Mouse (Mus musculus): ENCODE data around the gene Spop. TPM values are rescaled to one million over a fixed set of nuclear protein-coding genes. Genes with fewer than 3 reads are reported as not detected.
"Not testable (repeated sequence)": the region's sequence is repeated elsewhere in the genome, so short reads cannot be mapped to it uniquely, and the experiment has no call there.

Gene Spop
- polyA plus RNA-seq, 2 experiments from 2014 or later: 176 to 230 TPM

DNA sequence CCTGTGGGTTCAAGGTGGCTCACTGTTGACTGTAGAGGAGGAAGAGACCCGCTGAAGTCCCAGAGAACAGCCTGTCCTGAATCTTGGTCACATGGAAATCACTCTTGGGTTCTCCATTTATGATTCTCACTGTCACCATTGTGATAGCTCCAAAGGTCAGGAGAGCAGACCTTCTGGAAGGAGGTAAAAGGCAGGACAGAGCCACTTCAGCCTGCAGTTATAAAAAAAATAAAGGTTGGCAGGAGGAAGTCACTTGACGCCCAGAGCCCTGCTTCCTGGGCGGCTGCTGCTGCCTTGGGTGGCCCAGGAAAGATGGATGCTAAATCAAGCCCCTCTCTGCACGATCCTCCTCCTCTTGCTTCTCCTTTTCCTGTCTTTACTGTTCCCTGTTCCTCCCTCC lies 86.5 kb downstream of the Spop start:
- ATAC-seq: no peak

DNA sequence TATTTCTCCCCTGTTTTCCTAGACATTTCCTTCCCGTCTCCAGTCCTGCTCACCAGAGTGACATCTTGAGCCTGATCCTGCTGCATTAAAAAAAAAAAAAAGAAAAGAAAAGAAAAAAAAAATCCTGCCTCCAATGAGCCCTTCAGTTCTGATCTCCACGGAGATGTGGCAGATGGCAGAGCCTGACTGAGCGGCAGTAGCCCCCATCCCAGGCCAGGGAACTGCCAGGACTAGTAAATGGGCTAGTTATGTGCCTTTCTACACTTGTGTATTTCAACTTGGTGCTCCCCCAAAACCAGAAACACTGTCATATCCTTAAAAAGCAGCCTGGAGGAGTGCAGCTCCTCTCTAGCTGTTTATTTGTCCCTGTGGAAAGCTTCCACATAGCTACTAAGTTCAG lies 87.0 kb downstream of the Spop start:
- ATAC-seq: no peak

DNA sequence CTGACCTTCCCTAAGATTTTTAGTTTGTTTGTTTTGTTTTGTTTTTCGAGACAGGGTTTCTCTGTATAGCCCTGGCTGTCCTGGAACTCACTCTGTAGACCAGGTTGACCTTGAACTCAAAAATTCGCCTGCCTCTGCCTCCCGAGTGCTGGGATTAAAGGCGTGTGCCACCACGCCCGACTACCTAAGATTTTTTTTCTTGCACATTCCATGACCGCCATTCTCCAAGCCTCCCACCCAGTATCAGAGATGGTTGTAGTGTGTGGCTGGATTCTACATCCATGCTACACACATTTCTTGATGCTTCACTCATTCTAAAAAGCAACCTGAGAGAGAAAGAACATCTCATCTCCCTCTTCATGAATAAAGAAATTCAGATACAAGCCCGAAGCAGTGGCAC lies 87.9 kb downstream of the Spop start:
- not testable (repeated sequence) for ATAC-seq

DNA sequence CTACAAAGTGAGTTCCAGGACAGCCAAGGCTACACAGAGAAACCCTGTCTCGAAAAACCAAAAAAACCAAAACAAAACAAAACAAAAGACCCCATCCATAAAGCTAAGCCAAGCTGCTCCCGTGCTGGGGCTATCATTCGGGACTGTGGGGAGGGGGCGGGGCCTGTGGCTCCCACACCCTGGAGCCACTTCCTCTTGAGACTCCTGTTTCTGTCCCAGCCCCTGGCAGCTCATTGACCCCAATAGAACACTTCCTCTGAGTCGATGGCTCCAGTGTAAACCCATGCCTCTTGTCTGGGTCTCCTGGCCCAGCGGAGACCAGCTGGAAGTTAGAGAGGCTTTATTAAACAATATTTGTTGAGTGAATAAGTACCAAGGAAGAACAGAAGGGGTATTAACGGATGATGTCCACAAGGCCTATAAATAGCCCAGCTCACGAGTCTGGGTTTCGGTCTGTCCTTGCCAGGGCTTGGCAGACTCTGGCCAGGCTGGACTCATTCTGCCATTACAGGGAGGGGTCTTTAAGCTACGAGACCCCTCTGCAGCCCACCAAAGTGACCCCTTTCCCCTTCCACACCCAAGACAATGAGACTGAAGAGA lies 89.8 kb downstream of the Spop start:
- ATAC-seq: no peak

DNA sequence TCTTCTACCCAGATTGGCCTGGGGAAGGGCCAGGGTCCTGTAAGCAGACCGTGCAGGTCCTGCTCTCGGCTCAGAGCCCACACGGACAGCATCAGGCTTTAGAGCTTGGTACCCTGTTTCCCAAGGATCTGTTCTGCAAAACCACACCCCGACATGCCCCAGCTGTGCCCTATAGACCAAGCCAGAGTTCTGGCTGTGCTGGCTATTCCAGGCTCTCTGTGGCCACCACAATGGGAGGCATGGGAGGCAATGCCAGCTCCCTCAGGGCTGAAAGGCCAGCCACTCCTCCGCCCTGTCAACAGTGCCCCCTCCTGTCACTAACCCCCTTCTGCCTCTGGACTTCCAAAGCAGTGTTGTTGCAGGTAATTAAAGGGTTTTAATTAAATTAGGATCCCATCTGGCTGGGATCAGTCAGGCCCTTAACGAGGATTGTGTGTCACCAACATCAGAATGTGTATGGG lies 90.4 kb downstream of the Spop start:
- no peak for ATAC-seq

DNA sequence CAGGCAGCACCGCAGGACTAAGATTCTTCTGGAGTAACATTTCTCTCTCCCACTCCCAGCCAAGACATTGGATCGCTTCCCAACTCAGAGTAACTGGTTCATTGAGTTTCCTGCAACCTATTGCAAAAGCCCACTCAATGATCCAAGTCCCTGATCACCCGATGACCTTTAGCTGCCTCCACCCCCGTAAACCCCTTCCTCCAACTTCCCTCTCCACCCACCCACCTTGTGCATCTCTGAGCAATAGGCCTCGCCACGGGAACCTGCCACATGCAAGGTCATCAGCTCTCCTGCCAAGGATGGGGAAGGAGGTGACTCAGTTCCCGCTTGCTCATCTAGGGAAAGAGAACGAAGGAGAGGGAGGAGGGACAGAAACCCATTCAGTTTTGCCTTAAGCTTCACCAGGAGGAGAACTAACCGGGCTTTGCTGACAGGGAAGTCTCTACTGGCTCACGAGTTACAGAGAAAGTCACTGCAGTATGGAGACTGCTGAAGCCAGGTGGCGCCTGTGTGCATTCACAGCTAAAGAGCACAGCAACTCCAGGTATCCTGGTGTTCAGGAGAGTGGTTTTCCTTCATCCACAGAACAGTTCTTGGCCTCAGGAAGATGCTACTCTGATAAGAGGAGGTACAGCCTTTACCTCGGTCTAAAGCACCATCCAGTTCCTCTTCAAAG lies 93.3 kb downstream of the Spop start:
- no peak for ATAC-seq

DNA sequence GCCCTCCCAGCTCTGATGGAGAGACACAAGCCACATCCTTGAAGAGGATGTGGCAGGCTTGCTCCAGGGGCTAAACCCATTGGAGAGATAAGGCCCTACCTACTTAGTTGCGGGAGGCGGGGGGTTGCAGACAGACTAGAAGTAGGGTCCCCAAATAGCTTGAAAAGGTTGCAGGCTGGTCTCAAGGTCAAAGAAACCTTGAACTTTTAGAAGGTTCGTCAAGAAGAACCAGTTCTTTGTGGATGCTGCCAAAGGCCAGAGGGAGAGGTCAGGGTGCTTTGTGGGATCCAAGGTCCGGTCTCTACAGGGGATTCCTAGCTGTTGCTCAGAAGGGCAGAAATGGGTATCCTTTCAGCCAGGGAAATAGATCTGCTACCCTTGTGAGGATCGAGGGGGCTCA lies 93.9 kb downstream of the Spop start:
- ATAC-seq: no peak

DNA sequence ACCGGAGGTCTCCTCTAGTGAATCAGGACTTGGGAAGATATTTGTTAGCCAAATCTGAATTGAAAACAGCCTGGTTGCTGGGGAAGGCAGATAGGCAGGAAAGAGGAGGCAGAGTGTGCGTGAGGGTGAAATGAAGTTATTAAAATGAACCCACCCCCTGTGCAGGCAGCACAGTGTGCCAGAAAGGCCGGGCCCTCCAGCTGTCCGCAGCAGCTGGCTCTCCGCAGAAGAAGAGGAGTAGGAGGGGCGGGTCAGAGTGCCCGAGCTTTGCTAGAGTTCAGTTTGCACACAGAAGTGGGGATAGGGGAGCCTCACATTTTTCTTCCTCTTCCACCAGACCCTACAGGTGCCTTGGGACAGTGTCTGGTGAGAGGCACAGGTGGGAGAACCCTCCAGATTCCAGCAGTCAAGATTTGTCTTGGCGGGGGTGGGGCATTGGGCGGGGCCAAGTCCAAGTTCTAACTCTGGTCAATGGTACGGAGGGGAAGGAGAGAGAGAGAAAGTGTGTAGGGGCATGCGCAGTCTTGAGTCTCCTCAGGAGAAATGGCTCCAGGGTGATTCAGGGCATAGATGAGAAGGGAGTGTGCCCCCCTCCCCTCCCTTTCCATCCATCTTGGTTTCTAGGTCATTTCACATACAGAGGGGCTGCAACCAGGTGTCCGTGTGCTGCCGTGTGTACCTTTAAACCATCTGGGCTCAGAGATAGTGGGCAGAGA lies 94.5 kb downstream of the Spop start:
- ATAC-seq: no peak

DNA sequence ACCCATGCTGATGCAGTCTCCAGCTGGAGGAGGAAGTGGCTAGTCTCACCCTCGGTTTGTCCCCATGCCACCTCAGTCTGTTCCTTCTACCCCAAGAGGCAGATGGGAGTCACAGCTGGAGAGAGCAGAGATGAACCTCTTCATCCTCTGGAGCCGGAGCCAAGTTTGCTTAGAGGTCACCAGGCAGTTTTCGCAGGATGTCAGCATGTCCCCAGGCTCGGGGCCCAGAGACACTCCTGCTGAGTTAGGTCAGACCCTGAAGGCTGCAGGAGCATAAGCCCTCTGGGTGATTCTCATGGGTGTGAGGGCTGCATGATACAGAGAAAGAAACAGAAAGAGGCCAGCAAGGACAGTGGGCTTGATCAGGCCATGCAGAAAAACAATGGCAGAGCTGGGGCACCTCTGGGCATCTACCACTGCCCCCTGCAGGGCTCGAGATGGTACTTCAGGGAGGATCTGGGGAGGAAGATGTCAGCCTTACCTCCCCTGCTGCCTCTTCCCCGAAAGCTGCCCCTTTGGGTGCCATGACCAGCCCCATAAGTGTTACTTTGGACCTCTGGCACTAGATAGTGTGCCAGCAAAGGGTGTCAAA lies 95.3 kb downstream of the Spop start:
- no peak for ATAC-seq

DNA sequence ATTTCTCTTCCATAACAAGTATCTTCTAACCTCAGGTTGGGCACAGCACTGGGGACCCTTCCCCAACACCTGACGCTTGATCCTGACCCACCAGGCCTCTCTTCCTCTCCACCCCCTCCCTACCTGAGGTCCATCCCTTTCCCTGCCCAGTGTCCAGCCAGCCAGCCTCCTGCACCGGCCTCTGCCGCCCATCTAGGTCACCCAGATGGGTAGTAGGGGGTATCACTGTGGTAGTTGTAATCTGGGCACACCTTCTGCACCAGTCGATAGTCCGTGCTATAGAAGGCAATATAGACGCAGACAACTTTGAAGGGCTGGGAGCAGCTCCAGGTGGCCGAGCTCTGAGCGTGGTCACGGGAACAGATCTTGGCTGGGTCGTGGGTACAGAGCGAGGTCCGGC lies 96.8 kb downstream of the Spop start:
- ATAC-seq: no peak

DNA sequence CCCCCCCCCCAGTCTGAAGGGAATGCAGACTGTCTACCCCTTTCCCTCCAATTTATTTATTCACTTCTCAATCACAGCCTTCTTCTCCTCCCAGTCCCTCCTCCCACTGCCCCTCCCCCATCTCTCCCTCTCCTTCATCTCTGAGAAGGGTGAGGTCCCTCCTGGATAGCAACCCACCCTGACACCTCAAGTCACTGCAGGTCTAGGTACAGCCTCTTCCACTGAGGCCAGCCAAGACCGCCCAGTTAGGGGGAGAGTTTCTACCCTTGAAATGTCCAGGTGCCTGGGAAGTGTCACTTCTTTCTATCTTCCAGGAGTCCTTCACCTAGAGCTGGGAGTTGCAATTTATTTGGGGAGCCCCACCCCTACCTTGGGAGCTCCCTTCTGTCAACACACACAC lies 98.0 kb downstream of the Spop start:
- ATAC-seq: no peak

DNA sequence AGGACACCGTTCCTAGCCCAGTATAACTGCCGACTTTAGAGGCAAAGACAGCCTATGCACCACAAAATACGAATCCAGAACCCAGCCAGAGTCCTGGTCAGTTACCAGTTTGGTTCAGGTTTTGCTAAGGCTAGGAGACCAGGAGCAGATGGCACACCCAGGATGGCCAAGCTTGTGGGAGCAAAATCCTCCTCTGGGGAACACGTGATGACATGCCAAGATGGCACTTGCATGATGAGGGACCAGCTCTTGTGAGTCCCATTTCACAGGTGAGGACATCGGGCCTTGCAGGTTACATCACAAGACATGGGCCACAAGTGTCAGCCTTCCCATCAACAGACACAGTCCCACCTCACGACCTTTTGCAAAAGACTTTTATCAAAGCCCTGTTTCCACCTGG lies 98.5 kb downstream of the Spop start:
- no peak for ATAC-seq

DNA sequence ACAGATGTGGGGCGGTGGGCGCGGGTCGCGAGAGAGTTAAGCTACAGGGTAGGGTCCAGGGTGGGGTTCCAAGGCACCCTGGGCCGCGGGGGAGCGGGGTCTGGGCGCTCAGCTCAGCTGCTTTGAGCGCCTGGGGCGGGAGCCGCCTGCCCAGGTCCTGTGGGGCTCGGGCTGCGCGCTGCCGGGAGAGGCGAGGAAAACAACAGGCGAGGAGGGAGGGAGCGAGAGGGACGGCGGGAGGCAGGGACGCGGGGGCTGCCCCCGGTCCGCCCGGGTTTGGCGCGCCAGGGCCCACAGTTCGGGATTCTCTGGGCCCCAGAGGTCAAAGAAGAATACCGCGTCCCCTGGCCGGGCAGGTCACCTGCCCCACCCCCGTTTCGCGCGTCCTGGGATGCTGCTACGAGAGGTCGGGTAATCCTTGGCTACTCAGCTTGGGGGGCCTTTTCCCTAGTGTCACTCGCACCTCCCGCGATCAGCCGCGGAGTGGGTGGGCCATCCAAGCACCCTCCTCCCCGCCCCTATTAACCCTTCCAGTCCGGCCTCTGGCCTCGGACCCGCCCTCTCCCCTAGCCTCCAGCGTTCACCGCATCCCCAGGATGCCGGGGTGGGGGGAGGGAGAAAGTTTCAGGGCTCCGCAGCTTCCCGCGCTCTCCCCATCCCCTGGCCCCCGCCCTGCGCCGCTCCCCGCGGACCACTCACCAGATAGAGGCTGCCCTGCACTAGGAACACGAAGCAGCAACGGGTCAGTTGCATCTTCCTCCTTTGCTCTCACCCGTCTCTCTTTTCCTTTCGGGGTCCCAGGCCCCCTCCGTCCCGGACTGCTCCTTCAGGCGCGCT lies 99.8 kb downstream of the Spop start:
- ATAC-seq: no peak

DNA sequence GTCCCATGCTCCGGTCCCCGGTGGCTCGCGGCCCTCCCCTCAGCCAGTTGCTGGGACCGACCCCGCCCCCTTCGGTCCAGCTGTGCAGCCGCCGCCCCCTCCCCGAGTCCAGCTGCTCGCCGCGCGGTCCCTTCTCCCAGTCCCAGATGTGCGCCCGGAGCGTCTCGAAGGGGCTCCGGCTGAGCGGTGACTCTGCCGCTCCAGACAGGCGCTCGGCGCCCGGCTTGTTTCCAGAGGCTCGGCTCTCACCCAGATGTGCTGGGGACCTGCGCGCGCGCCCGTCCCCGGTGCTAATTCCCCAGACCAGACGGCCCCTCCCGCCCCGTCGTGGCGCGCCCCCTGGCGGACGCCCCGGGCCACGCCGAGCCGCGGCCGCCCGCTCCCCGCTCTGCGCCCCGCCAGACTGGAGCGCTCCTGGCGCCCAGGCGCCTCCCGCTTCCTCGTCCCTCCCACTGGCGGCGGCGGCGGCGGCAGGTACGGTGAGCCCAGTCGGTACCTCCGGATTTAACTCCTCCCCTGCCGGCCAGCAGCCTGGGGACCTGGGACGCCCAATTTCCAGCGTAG lies 100.5 kb downstream of the Spop start, which contains the start of gene Nxph3:
Gene Nxph3, minus strand, starts transcription at position 273 of the 564 bp plus-strand sequence.
- ATAC-seq: peak; percentile 54

DNA sequence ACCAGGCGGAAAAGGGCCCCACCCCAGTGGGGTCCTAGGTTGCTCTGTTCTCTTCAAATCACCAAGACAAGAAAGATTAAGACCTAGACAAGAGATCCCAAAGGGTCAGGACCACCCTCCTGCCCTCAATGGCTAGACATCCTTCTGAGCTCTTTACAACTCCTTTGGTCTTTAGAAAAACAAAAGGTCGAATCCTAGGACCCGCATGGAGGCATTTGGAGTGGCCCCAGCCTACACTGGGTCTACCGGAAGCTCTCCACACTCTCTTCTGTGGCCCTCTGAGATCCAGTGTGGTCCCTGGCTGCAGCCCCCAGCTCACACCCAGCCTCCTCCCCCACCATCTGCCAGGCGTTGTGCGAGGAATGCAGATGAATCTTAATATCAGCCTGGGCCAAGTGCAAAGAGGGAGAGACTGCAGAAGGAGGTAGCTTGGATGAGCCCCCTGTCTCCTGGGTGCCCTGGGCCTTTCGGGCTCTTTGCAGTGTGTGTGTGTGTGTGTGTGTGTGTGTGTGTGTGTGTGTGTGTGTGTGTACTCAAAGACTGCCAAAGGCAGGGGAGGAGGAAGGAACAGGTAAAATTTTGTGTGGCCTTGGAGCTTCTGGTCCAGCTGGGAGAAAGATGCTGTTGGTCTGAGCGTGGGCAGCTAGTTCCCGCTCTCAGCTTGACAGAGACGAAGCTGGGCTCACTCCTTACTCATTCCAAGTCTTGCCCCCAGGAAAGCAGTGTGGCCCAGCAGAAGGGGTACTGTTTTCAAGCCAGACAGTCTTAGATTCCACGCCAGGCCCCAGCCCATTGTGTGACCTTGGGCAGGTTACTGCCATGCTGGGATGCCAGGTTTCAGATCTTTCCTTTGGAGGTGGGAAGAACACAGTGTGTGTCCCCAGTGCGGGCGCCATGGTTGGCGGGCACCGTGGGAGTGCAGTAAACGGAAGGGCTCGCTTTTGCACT lies 101.8 kb downstream of the Spop start:
- ATAC-seq: no peak

DNA sequence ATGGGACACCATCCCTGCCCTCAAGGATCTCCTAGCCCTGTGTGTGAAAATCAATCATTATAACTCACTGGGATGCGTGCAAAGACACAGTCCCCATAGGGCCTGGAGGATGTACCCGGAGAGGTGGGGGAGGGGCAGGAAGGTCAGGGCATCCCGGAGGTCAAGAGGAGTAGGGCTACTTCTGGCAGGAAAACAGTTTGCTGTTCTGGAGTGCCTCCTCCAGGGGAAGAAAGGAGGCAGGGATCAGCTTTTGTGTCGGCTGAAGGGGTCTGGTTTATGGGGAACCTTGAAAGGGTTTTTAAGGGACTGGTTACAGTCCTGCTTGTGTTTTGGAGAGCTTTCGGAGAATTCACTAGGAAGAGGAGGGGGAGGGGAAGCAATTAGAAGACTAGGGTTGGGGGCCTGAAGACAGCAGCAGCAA lies 102.6 kb downstream of the Spop start:
- ATAC-seq: no peak

DNA sequence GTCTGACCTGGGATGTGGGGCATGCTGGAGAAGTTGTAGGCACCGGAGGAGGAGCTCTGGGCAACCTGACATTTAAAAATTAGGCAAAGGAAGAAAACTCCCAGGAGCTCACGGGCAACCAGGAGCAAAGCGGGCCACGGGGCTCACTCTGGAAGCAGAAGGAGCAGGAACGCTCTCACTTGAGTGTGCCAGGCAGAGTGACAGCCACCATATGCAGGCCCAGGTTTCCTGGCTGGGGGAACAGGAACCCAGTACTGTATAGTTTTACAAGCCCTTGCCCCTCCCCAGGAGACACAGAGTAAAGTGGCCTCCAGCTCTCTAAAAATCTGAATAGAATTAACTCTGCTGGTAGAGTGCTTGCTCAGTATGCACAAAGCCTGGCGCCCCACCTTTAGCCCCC lies 103.3 kb downstream of the Spop start:
- ATAC-seq: no peak

DNA sequence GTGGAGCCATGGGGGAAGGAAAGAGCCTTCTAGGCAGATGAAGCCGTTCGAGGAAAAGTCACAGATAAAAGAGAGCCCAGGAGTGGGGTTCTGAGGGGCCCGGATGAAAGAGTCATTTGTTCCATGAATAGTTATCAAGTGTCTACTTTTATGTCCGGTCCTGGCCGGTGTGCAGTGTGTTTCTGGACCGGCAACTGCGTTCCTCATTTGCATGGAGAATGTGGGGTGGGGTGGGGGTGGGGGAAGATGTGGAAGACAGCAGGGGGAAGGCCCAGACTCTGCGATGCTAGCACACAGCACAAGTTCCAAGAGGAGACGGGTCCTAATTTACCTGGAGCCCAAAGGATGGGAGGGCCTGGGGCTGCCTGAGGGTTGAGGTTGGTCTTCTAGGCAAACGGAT lies 105.4 kb downstream of the Spop start:
- no peak for ATAC-seq

DNA sequence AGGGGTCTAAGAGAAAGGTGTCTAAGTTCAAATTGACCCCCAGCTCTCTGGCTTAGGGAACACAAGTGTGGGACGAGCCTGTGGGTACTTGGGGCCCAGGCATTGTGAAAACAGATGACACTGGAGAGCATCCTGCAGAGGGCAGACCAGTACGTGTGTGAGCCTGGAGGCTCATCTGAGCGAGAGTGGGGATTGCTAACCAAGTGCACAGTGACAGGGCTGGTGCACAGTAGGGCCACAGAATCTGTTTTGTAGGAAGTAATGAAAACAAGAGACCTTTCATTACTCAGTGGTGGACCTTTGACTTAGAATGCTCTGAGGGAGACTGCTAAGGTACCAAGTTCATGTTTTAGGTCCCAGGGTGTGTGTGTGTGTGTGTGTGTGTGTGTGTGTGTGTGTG lies 106.1 kb downstream of the Spop start:
- no peak for ATAC-seq

DNA sequence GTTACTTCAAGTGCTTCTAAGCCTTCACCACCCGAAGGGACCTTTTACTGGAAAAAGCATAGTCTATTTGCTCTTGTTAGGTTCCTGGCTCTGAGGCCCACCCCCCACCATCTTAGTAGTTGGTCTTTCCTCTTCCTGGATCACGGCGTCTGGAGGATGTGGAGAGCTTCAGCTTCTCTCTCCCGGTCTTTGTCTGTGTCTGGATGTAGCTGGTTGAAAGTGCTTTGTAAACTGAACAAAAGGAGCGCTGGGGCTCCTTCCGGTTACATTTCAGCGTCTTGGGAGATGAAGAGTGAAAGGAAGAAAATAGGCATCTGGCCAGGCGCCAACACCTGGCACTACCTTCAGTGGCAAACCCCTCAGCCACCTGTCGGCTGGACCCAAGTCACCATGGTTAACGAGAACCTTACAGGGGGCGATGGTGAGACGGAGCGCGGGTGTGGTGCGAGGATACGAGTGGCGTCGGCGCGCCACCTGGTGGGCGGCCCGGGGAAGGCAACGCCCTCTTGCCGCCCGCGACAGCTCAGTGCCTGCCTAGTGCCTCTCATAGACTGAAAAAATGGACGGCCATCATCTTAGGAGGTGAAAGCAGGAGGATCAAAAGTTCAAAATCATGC lies 106.7 kb downstream of the Spop start:
- ATAC-seq: peak; percentile 86

DNA sequence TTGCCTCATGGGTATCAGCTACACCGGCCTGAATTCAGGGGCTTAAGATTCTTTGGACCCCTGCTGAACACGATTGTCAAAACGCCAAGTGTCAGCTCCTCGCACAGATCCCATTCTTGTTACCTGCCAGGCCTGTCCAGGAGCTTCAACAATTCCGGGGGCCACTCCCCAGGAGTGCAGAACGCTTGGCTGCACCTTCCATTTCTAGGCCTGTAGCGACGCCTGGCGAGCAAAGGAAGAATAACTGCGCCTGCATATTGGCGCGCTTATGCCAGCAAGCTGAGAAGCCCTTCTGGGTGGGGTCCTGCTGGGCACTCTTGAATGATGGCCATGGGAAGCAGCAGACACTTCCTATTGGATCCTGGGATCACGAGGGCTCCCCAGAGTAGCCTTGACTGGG lies 107.7 kb downstream of the Spop start:
- ATAC-seq: peak; percentile 51
